Mouse (Mus musculus): ENCODE data around the gene Calm4. TPM values are rescaled to one million over a fixed set of nuclear protein-coding genes. Genes with fewer than 3 reads are reported as not detected.

The Calm4 gene
- total and polyA plus RNA-seq, 2 experiments: not detected

DNA sequence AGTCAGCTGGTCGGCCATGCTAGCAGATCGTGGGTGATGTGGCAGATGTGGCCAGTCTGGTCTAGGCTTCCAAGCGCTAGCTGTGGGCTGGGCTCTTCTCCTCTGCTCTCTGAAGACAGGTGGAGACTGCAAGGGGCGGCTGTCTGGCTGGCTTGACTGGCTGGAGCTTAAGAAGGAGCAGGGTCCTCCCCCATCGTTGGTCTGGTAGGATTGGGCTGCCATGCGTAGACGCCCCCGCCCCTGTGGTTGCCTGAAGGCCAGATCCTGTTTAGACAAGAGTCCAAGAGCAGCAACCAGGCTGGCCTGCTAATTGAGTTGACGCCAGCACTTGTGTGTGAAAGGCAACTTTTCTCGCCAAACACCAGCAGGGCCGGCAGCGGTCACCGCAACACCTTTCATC, 33.4 kb upstream of the Calm4 start, which contains the start of gene Calml3:
Gene Calml3 (minus strand): TSS at position 131 of the 400 bp plus-strand sequence.
- H3K4me1 ChIP-seq (ENCODE audit: control insufficient read depth, insufficient read depth, low read length): no peaks in the 10 kb centered on the region
- H3K36me3 ChIP-seq (ENCODE audit: control insufficient read depth, insufficient read depth, low read length): no peaks in the 10 kb centered on the region
- TF ChIP-seq POLR2A (IDR thresholded peaks at IDR 0.05; ENCODE audit: extremely low read depth, insufficient read depth, low read length): no peak
- no peak for TF ChIP-seq CTCF (IDR thresholded peaks at IDR 0.05; ENCODE audit: low read depth, low read length)
- no peaks in the 10 kb centered on the region for H3K27me3 ChIP-seq (ENCODE audit: control insufficient read depth, insufficient read depth, low read length)
- H3K27ac ChIP-seq (replicated peaks; ENCODE audit: insufficient read depth, low read depth, low read length): no peak within 1 kb of the TSS
- no peak within 1 kb of the TSS for H3K9ac ChIP-seq (ENCODE audit: low read depth, low read length)
- H3K4me3 ChIP-seq (ENCODE audit: insufficient read depth, low read depth, low read length): no peak within 1 kb of the TSS
- no peaks in the 10 kb centered on the region for H3K79me2 ChIP-seq (ENCODE audit: control insufficient read depth, insufficient read depth, low read length)
- WGBS: 92% methylated on average over 13 of the region's 13 CpGs
- DNase-seq (ENCODE audit: extremely low read depth, low read depth, low spot score): no peak

DNA sequence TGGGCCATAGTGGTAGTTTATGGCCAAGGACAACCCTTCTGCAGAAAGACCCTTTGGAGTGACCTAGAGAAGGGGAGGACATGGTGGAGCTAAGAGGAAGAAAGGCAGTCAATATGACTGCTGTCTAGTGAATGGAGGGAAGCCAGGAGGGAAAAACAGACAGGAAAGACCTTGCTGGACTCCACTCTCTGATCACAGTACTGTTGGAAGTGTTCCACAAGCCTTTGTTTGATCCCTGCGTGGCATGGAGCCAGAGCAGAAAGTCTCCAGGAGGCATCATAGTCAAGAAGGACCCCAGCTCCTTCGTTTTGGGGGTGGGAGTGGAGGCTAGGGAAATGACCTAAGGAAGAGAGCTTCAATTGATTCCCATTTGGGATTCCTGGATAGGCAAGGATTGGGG, 32.4 kb upstream of the Calm4 start:
- no peaks in the 10 kb centered on the region for H3K27me3 ChIP-seq (ENCODE audit: control insufficient read depth, insufficient read depth, low read length)
- DNase-seq (ENCODE audit: extremely low read depth, low read depth, low spot score): peak; percentile 19
- H3K36me3 ChIP-seq (ENCODE audit: control insufficient read depth, insufficient read depth, low read length): no peaks in the 10 kb centered on the region
- 43% methylated on average over 2 of the region's 2 CpGs for WGBS
- H3K4me3 ChIP-seq (ENCODE audit: insufficient read depth, low read depth, low read length): no peak overlapping the region
- H3K4me1 ChIP-seq (ENCODE audit: control insufficient read depth, insufficient read depth, low read length): no peaks in the 10 kb centered on the region
- TF ChIP-seq POLR2A (IDR thresholded peaks at IDR 0.05; ENCODE audit: extremely low read depth, insufficient read depth, low read length): no peak
- TF ChIP-seq CTCF (IDR thresholded peaks at IDR 0.05; ENCODE audit: low read depth, low read length): no peak
- H3K27ac ChIP-seq (replicated peaks; ENCODE audit: insufficient read depth, low read depth, low read length): no peak overlapping the region
- no peak overlapping the region for H3K9ac ChIP-seq (ENCODE audit: low read depth, low read length)
- H3K79me2 ChIP-seq (ENCODE audit: control insufficient read depth, insufficient read depth, low read length): no peaks in the 10 kb centered on the region

DNA sequence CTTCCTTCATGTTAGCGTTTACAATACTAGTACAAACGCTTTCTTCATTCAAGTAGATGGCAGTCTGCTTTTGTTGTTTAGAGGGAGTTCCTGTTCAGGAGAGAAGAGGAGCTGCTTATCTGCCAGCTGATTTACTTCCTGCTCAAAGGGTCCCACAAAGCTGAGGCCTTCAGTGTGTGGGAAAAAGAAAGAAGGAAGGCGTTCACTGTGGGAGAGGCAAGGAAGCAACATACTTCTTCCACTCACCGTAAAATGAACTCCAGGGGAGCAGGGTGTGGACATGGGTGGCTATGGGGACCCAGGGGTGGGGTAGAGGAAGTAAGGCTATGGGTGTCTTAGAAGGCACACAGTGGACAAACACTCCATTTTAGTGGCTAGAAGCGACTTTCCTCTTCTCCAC, 31.9 kb upstream of the Calm4 start:
- no peak overlapping the region for H3K27ac ChIP-seq (replicated peaks; ENCODE audit: insufficient read depth, low read depth, low read length)
- no peaks in the 10 kb centered on the region for H3K36me3 ChIP-seq (ENCODE audit: control insufficient read depth, insufficient read depth, low read length)
- TF ChIP-seq CTCF (IDR thresholded peaks at IDR 0.05; ENCODE audit: low read depth, low read length) (no peak), POLR2A (IDR thresholded peaks at IDR 0.05; ENCODE audit: extremely low read depth, insufficient read depth, low read length) (no peak)
- H3K4me3 ChIP-seq (ENCODE audit: insufficient read depth, low read depth, low read length): no peak overlapping the region
- no peaks in the 10 kb centered on the region for H3K79me2 ChIP-seq (ENCODE audit: control insufficient read depth, insufficient read depth, low read length)
- H3K4me1 ChIP-seq (ENCODE audit: control insufficient read depth, insufficient read depth, low read length): no peaks in the 10 kb centered on the region
- WGBS: 80% methylated on average over 5 of the region's 5 CpGs
- no peak overlapping the region for H3K9ac ChIP-seq (ENCODE audit: low read depth, low read length)
- no peak for DNase-seq (ENCODE audit: extremely low read depth, low read depth, low spot score)
- H3K27me3 ChIP-seq (ENCODE audit: control insufficient read depth, insufficient read depth, low read length): no peaks in the 10 kb centered on the region

DNA sequence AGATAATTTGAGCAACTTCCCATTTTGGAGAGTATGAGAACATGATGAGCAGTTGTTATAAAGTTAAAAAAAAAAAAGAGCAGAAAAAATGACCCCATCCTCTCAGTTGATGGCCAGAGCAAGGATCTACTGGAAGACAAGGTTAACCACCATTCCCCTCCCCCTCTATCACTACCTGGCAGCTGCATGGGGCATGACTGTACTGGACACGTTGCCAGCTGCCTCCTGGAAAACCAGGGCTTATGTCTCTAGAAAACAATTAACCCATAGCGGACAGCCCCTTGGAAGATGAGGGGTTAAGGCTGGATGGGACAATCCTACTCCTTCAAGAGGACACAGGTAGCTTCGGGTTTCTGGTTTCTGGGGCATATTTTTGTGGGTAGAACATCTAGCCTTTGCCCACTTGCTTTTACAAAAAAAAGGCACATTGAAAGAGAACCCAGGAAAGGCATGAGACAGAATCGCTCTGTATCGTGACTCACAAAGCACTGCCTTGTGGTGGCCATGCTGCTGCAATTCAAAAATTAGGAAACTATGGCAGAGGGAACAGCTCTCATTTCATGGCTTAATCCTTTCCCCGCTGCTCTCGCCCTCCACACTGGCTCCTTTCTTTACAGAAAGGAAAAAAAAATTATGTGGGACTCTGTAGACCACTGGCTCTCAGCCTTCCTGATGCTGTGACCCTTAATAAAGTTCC, 30.3 kb upstream of the Calm4 start:
- peak; percentile 6 for DNase-seq (ENCODE audit: extremely low read depth, low read depth, low spot score)
- TF ChIP-seq POLR2A (IDR thresholded peaks at IDR 0.05; ENCODE audit: extremely low read depth, insufficient read depth, low read length) (no peak), CTCF (IDR thresholded peaks at IDR 0.05; ENCODE audit: low read depth, low read length) (no peak)
- H3K4me1 ChIP-seq (ENCODE audit: control insufficient read depth, insufficient read depth, low read length): no peaks in the 10 kb centered on the region
- H3K27ac ChIP-seq (replicated peaks; ENCODE audit: insufficient read depth, low read depth, low read length): no peak overlapping the region
- H3K27me3 ChIP-seq (ENCODE audit: control insufficient read depth, insufficient read depth, low read length): no peaks in the 10 kb centered on the region
- no peaks in the 10 kb centered on the region for H3K79me2 ChIP-seq (ENCODE audit: control insufficient read depth, insufficient read depth, low read length)
- no peak overlapping the region for H3K4me3 ChIP-seq (ENCODE audit: insufficient read depth, low read depth, low read length)
- H3K36me3 ChIP-seq (ENCODE audit: control insufficient read depth, insufficient read depth, low read length): no peaks in the 10 kb centered on the region
- no peak overlapping the region for H3K9ac ChIP-seq (ENCODE audit: low read depth, low read length)
- WGBS: 83% methylated on average over 7 of the region's 7 CpGs

DNA sequence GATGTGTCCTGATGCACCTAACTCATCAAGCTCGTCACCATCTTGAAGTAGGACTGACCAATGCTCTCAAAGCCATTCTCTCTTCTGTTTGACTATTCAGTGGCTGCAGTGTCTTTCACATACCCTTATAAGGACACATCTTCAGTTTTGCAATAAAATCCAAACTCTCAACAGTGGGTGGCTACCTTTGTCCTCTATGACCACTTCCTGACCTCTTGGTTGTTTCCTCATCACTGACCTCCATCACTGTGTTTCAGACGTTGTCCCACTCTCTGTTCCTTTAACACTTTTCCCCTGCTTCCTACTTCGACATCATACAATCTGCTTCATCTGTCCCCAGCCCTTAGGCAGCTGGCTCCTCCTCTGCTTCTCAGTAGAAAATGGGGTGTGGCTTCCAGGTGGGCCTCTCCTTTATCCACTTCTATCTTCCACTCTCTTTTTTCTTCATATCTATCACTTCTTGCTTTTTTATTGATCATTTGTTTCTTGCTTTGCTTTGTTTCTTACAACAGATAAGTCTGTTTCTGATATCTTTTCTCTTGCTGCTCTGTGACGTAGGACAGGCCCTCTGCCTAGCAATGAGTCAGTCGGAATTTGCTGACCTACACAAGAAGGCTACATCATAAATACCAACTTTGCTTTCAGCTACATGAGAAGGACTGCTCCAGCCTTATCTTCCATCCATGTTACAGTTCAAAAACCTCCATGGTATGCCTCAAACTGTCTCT, 19.4 kb upstream of the Calm4 start:
- no peak overlapping the region for H3K4me3 ChIP-seq (ENCODE audit: insufficient read depth, low read depth, low read length)
- TF ChIP-seq POLR2A (IDR thresholded peaks at IDR 0.05; ENCODE audit: extremely low read depth, insufficient read depth, low read length) (no peak), CTCF (IDR thresholded peaks at IDR 0.05; ENCODE audit: low read depth, low read length) (no peak)
- no peaks in the 10 kb centered on the region for H3K79me2 ChIP-seq (ENCODE audit: control insufficient read depth, insufficient read depth, low read length)
- no peak for DNase-seq (ENCODE audit: extremely low read depth, low read depth, low spot score)
- no peak overlapping the region for H3K9ac ChIP-seq (ENCODE audit: low read depth, low read length)
- H3K27me3 ChIP-seq (ENCODE audit: control insufficient read depth, insufficient read depth, low read length): no peaks in the 10 kb centered on the region
- H3K4me1 ChIP-seq (ENCODE audit: control insufficient read depth, insufficient read depth, low read length): no peaks in the 10 kb centered on the region
- no peak overlapping the region for H3K27ac ChIP-seq (replicated peaks; ENCODE audit: insufficient read depth, low read depth, low read length)
- WGBS: 69% methylated on average over 5 of the region's 5 CpGs
- no peaks in the 10 kb centered on the region for H3K36me3 ChIP-seq (ENCODE audit: control insufficient read depth, insufficient read depth, low read length)

DNA sequence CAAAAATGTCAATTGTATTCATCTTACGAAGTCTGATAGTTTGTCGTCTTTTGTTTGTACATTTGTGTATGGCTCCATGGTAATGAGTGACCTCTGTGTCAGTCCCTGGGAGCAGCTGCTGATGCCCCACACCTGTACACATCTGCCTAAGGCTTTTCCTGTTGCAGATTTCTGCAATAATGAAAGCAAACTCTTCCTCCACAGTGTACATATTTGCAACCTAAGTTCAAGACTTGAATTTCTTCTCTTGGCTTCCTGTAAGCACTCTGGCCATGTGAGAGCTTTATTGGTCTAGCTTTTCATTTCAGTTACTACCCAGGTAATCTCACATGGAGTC, 18.8 kb upstream of the Calm4 start:
- DNase-seq (ENCODE audit: extremely low read depth, low read depth, low spot score): no peak
- Histone ChIP-seq H3K27ac (replicated peaks; ENCODE audit: insufficient read depth, low read depth, low read length) (no peak overlapping the region), H3K4me3 (ENCODE audit: insufficient read depth, low read depth, low read length) (no peak overlapping the region), H3K27me3 (ENCODE audit: control insufficient read depth, insufficient read depth, low read length) (no peaks in the 10 kb centered on the region), H3K4me1 (ENCODE audit: control insufficient read depth, insufficient read depth, low read length) (no peaks in the 10 kb centered on the region), H3K36me3 (ENCODE audit: control insufficient read depth, insufficient read depth, low read length) (no peaks in the 10 kb centered on the region), H3K79me2 (ENCODE audit: control insufficient read depth, insufficient read depth, low read length) (no peaks in the 10 kb centered on the region), H3K9ac (ENCODE audit: low read depth, low read length) (no peak overlapping the region)
- TF ChIP-seq POLR2A (IDR thresholded peaks at IDR 0.05; ENCODE audit: extremely low read depth, insufficient read depth, low read length) (no peak), CTCF (IDR thresholded peaks at IDR 0.05; ENCODE audit: low read depth, low read length) (no peak)
- WGBS: 87% methylated on average over 2 of the region's 2 CpGs

Data from liver, adult 2 months (tissue).